Mouse (Mus musculus) layer of hippocampus, adult 8-10 months (tissue): ENCODE measurements around the gene Lelp1. TPM values are rescaled to one million over a fixed set of nuclear protein-coding genes. Genes with fewer than 3 reads are reported as not detected.

Experiments used
- DNase-seq, 2 experiments: peaks; one replicate each; pipeline ENCODE4 v3.0.0; 2022; ENCODE audit warnings: low spot score in 2 of 2
- total RNA-seq, 4 experiments: library from RNA; stranded (reverse); gene quantifications; 2 replicates each; pipeline ENCODE4 v1.2.4; 2022

Lelp1 gene
- not detected for total RNA-seq

DNA sequence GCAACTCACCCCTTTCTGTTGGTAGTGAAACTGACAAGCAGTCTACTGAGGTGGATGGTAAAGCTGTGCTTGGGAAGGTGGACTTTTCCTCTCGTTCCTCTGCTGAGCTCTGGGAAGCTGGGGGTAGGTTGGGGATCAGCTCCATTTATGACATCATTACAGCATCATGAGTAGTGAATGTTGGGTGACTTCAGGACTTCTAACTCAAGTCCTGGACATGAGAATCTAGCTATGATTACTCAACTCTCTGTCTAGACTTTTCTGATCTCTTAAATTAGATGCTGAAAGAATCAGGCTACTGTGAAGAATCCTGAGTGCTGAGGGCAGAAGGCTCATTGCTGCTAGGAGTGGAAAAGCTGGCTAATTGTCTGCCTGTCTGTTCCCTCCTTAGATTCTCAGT, at the start of gene Lelp1:
Lelp1 (minus strand) TSS at position 101 of the 400 bp plus-strand sequence.
- no peak for DNase-seq

DNA sequence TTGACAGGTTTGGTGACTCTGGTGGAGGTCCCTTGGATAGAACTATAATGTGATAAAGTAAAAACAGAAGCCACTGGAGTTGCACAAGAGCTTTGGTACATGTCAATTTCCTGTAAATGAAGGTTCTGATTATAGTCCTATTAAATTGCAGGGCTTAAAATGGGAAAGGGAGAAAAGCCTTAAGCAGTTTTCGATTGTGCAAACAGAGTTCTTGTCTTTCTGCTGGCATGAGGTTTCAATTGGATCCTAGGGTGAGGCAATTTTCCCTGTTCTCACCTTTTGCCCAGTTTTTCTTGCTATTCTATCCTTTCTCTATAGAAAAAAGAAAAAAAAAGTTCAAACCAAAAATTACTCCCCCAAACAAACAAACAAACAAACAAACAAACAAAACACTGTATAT, 34.3 kb upstream of the Lelp1 start:
- DNase-seq, result no peak

DNA sequence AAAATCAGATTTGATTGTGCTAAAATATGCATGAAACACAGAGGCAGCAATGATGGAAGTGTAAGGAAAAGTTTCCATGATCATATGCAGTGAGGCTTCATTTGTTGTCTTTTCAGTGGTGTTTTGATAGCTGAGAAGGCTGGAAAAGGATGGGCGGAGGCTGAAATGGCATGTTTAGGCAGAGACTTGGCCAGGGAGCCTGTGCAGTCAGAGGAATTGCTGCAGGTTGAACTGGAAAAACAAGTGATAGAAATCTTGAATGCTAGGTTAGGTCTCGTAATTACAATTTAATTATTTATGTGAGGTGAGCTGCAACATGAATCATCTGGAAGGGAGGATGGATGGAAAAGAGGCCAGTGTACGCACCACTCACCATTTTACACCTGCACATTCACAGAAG, 27.3 kb upstream of the Lelp1 start:
- no peak for DNase-seq

DNA sequence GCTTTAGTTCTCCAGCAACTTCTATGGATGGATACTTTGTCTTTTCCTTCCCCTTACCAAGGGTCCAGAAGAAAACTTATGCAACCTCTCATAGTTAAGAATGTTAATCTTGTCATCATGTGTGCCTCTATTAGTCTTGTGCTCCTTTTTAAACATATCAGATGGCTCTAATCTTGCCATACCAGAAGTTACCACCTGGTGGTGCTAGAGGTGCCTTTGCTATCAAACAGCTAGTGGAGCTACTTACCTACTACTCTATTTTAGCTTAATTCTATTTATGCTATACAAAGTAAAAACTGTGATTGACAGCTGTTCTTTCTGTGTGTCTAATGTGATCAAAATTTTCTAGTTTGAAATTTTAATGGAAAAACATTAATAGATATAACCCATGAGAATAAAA, 10.8 kb upstream of the Lelp1 start:
- DNase-seq, result peak in 1 of 2 experiments; percentile 57

DNA sequence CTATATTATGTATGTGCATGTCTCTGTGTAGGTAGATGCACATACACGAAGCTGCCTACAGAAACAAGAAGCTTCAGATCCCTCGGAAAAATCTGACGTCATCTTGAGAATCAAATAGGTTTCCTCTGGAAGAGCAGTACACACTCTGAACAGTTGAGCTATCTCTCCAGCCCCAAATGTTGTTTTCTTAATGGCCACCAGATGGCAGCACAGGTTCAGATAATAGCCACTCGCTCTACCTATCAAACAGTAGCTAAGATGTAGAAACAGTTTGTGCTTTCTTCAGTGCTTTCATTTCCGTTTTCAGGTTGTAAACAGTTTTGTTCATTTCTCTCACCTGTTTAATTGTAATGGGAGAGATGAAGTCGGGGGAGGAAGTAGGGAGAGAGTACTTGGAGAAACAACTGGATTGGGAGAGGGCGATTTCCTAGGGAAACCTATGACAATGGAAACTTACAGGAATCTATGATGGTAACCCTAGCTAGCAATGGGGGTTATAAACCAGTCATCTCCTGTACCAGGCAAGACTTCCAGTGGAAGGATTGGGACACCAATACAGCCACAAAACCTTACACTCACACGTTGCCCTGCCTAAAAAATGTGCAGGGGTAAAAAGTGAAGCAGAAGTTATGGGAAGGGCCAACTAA, 8.2 kb upstream of the Lelp1 start:
- DNase-seq, result peak; percentile 28 to 58

DNA sequence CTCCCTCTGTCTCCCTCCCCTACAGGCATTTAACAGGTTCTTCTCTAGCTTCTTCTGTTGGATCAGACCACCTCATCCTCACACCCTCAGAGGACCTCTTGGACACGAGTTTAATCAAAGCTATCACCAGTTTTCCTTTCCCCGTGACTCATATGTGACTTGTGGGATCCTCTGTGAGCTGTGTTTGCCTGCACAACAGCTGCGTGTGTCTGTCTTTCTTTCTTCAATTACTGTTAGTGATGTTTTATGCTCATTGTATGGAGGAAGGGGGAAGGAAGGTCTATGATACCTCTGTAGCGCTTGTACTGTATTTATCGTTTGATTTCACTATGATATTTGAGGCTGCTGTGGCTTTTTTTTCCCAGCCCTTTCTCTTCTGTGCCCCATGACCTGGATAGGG, 5.4 kb upstream of the Lelp1 start:
- DNase-seq, result no peak

DNA sequence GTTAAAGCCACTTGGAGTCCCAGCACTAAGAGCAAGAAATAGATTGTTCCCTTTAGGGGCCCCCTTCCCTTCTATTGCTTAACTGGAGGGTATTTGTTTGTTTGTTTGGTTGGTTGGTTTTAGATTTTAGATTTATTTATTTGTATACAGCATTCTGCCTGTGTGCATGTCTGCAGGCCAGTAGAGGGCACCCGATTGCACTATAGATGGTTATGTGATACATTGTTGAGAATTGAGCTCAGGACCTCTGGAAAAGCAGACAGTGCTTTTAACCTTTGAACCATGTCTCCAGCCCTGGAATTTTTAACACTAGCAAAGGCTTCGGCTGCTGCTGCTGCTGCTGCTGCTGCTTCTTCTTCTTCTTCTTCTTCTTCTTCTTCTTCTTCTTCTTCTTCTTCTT, 4.9 kb upstream of the Lelp1 start:
- no peak for DNase-seq

DNA sequence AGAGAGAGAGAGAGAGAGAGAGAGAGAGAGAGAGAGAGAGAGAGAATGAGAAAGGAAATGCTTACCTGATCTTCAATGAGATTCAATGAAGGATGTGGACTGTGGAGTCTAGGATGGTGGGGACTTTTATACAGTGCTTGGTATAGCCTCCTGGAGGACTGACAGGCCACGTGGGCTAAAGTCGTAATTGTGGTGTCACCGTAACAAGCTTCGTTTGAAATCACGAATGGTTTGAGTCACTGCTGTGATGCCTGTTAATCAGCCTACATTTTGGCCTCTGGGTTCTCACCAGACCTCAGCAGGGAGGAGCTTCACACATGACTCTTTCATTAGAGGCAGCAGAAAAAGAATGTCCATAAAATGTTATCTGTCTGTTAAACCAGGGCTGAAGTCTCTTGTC, 18.7 kb downstream of the Lelp1 start, which contains the start of gene Prr9:
Prr9 (minus strand) TSS at position 101 of the 400 bp plus-strand sequence.
- DNase-seq, result no peak

DNA sequence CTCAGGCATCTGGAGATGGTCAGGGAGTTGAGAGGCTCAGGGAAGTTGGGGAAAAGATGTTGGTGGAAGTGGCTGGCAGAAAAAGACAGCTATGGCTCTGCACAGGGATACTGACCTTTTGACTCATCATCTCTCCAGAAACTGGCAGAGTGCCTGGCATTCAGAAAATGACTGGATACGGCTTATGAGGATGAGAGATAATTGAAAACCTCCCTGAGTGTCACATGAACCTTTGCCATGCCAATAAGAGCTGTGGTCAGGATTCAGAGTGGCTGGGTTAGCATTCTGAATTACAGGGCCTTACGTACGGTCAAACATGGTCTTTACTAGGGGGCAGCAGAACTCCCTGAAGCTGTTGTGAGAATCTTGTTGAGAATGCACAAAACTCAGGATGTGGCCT, 21.6 kb downstream of the Lelp1 start:
- no peak for DNase-seq

DNA sequence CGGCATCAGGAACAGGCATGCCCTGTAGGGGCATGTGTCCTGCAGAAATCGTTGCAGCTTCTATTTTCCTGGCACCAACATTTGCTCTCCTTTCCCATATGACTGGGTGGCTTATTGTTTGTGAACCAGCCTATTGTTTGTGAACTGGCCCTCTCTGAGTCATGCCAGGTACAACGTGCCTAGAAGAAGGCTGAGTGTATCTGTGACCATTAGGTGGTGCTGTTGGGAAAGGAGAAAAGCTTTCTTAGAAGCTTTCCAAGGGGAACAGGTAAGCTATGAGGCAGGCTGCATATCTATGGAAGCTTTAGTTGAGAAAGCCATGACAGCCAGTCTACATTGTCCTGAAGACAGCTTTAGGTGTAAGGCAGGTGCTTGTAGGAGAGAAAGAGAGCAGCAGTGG, 24.6 kb downstream of the Lelp1 start:
- DNase-seq, result no peak

DNA sequence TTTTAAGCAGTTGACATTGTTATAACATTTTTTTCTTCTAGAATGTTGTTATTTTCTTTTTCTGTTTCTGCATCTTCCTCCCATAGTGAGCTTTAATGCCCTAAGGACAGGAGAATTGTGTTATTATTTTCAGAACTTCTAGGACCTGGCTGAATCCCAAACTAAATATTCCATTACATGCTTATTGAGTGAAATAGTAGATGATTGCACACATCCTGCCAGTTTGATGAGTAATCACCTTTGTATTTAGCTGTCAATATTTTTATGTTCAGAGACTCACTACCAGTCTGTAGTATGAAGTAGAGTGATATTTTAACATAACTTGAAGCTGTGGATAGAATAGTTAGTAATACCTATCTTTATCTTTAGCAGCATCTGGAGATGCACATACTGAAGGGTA, 31.0 kb downstream of the Lelp1 start:
- no peak for DNase-seq

DNA sequence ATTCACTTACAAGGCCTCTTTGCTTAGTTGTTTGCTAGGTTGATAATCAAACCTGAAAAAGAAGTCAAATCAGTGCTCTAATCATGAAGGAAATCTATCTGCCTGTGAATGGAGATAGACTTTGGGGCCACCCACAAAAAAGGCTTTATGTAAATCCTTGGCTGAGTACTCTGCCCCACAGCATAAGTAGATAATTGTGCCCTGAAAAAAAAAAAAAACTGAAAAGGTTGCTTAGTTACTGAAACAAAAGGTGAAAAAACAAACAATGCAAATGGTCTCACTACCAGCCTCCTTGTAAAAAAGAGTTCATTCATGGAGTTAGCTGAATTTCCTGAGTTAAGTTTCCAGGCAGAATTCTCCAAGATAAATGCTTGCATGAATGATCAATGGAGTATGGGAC, 31.8 kb downstream of the Lelp1 start:
- DNase-seq, result no peak

DNA sequence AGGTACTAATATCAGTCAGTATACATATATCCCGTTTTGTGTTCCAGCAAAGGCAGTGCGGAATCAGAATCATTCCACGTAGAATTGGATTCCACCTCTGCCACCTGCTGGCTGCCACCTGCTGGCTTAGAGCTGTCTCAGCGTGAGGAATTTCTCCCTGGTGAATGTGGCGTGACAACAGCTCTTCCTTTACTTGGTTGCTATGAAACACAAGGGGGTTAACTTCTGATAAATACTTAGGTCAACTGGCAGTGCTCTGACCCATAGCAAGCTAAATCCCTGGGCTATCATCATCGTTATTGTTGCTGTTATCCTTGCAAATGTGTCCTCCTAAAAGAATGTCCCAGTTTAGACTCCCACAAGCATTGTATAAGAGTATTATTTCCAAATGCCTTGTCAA, 36.0 kb downstream of the Lelp1 start:
- DNase-seq, result peak in 1 of 2 experiments; percentile 22

Other genes starting within 250 kb of the Lelp1 start
- not detected for gene Pglyrp3, start 128.2 kb downstream of the Lelp1 start, total RNA-seq
- gene Lor, start 59.6 kb downstream of the Lelp1 start, total RNA-seq, result 1 to 10 TPM; 3.6 to 4.8 (median 4.5) TPM
- not detected for gene Prr9, start 18.8 kb downstream of the Lelp1 start, total RNA-seq
- not detected for gene Sprr2a1, start 73.1 kb upstream of the Lelp1 start, total RNA-seq
- gene Sprr2a2, start 73.2 kb upstream of the Lelp1 start, total RNA-seq, result not detected
- not detected for gene Sprr2a3, start 142.7 kb upstream of the Lelp1 start, total RNA-seq
- not detected for gene Sprr2b, start 173.9 kb upstream of the Lelp1 start, total RNA-seq
- gene Sprr2d, start 196.4 kb upstream of the Lelp1 start, total RNA-seq, result not detected
- gene Sprr2e, start 209.4 kb upstream of the Lelp1 start, total RNA-seq, result not detected
- gene Sprr2f, start 222.4 kb upstream of the Lelp1 start, total RNA-seq, result not detected
- gene Sprr2h, start 242.9 kb upstream of the Lelp1 start, total RNA-seq, result not detected